Mouse (Mus musculus) hindlimb bud, embryonic 11.5 days (tissue): ENCODE results near the gene Avpr1b.
"Not testable (repeated sequence)": the region's sequence is repeated elsewhere in the genome, so short reads cannot be mapped to it uniquely, and the experiment has no call there.

Experiments used
- DNase-seq: peaks from one replicate; pipeline ENCODE4 v3.0.0-alpha.2; 2012; ENCODE audit warnings: low read depth, low spot score; ENCODE audit errors: extremely low spot score

The Avpr1b gene

DNA sequence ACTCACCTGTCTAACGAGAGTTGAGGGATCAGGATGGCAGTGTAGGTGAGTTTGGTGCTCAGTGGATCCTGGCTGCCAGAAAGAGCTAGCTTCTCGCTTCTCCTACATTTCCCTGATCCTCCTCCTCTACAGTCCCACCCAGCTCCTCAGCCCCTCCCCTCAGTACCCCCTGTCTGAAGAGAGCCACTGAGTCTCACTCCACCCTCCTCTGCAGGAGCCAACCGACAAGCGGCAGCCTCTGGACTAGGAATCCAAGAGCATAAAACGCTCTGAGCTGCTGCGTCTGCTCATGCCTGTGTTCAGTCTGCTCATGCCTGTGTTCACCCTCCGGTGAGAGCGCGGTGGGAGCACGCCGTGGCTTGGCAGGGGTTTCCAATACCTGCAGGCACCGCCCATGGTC, at the start of gene Avpr1b:
Gene Avpr1b (plus strand): TSS at position 335 of the 400 bp plus-strand sequence.
- no peak for DNase-seq

DNA sequence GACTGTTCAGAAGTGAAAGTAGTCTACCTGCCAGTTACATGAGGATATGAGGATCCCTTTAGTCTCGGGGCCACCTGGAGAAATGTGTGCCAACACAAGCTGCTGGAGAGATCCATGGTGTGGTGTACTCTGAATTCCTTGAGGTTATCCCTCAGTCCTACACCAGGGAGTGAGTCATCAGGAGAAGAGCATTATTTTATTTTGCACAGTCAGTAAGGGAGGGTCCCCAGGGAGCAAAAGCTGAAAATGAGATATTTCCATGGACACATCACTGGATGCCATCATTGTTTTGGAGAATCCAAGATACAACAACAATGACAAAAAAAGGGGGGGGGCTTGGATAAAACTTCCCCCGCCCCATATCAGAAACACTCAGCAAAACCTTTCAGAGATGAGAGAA, 47.1 kb upstream of the Avpr1b start:
- DNase-seq, result no peak

DNA sequence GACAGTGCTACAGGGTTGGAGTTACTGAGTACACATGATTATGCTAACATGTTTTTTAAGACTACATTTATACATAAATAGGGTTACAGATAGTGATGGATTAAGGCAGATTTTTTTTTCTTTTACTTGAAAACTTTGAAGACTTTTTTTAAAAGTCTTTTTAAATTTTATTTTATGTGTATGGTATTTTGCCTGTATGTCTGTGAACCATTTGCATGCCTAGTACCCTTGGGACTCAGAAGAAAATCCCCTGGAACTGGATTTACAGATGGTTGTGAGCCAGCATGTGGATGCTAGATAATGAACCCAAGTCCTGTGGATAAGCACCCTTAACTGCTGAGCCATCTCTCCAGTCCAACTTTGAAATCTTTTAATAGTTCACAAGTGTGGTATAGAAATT, 45.6 kb upstream of the Avpr1b start:
- no peak for DNase-seq

DNA sequence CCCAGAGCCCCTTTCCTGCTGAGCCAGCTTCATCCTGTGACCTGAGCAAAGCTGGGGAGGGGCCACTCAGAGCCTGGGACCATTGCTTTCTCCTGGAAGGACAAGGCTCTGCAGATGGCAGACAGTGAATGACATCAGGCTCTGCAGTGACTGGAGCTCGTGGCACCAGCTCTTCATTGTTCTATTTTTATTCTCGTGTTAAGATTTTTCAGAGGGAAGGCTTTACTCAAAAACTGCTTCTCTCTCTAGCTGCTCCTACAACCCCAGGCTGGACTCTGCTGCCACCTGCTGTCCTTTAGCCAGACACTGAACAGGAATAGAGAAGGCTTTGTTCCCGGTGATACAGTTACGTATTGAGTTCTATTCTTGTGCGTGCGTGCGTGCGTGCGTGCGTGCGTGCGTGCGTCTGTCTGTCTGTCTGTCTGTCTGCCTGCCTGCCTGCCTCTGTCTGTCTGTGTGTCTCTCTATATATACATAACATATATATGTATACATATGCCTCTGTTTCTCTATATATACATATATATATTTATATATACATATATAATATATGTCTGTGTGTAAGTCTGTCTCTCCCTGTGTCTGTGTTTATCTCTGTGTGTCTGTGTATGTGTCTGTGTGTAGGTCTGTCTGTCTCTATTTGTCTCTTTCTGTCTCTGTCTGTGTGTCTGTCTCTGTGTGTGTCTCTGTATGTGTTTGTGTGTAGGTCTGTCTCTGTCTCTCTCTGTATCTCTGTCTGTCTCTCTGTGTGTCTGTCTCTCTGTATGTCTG, 43.8 kb upstream of the Avpr1b start:
- DNase-seq, result peak; percentile 77

DNA sequence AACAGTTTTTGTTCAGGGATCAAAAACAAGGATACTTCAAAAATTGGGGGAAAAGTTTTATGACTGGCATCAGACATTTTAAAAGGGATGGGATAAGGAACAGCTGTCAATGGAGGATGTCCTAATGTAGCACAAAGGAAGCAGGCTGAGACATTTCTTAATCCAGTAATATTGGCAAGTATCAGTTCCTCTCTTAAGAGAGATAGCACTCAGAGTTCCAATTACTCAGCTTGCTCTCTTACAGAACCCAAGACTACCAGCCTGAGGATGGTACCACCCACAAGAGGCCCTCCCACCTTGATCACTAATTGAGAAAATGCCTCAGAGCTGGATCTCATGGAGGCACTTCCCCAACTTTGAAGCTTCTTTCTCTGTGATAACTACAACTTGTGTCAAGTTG, 38.5 kb upstream of the Avpr1b start:
- no peak for DNase-seq

DNA sequence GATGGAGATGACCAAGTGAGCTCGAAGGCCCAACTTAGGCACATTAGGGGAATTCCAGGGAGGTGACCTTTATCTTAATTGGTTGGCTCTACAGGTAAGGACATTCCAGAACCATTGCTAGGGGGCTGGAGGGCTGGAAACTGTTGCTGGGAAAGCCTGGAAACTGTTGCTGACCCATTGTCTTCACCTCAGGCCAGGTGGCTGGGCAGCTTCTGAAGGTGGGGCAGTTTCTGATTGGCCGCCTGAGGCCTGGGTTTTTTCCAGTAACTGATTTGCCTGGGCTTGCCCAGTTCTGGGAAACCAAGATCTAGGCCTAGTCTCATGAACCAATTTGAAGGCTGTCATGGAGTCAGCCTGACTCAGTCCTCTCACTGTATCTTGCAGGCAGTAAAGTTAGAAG, 37.0 kb upstream of the Avpr1b start:
- no peak for DNase-seq

DNA sequence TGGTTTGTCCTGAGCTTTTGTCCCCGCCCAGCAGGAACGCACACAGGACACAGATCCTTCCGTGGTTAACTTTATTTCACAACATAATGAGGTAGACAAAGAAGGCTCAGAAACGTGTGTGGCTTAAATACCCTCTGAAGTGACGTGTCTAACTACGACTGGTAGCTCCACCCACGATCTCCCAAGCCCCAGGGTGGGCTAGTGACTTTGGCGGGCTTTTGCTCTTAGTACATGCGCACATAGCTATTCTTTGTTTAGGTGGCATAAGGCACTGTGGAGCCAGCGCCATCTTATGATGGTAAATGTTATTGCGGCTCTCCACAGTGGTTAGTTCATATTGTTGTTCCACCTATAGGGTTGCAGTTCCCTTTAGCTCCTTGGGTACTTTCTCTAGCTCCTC, 33.0 kb upstream of the Avpr1b start:
- DNase-seq, result not testable (repeated sequence)

DNA sequence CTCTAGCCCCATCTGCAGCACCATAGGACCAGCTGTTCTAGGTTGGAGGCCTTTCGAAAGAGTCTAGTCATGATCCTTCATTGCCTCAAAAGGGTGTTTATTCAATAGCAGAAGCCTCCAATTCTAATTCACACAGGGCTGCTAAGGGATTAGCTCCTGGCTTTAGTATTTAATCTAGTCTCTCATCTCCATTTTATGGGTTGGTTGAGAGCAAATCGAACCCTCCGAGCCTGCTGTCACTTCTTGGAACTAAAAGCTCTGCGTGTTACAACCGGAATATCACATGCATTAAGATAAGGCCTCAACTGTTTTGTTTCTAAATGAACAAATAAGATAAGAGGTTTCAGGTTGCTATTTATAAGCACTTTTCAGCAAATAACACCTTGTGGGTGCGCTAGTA, 29.3 kb upstream of the Avpr1b start:
- DNase-seq, result no peak

DNA sequence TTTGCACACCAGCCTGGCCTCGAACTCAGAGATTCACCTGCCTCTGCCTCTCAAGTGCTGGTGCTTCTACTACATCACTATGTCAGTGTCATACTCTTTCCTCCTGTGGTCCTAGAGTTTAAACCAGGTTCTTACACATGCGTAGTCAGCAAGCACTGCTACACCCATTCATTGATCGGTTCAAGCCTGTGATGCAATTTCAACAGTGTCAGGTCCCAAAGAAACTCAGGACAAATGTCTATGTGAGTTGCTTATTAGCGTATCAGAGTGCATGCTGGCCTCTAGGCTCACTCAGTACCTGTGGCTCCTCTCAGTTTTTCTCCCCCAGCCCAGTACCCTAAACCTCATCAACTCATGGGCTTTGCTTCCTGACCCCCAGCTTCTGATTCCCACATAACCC, 28.6 kb upstream of the Avpr1b start:
- no peak for DNase-seq

DNA sequence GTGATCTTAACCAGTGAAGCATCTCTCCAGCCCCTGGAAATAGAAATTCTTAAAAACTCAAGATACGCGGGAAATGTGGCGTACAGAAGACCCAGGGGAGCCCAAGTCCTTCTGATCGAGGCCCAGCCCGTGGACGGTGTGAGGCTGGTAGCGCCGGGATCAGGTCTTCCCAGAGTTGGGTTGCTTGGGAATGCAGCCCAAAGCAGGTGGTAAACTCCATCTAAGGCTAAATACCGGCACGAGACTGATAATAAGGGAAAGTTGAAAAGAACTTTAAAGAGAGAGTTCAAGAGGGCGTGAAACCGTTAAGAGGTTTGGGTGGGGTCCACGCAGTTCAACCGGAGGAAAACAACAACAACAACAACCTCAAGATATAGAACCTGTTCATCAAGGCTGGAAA, 25.3 kb upstream of the Avpr1b start:
- DNase-seq, result peak; percentile 83

DNA sequence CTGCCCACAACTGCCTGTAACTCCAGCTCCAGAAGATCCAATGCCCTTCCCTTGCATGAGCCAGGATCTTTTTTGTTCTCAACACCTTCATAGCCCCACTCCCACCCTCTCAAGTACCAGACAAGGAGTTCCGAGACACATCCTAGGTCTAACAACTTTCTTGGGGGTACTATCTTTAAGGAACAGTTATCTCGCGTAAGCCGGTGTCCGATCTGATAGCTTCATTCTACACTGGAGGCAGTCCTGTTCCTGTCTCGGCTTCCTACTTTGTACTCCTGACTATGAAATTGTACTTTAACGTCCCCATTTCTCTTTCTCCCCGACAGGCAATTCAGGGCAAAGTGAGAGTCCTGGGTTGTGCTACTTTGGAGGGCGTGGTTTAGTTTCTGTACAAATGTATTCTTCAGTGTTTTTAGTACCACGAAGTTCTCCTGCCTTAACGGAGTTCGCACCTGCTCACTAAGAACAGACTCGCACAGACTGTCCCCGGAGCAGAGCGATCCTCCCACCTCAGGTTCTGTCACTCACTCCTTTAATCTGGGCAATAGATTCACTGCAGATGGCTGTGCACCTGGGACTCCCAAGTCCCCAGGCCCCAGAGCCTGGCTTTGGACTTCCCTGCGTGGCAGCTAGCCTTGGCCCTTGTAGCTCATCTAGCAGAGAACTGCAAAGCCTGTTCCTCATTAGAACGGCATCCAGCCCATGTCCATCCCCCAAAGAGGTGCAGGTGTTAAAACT, 19.9 kb upstream of the Avpr1b start:
- DNase-seq, result no peak

DNA sequence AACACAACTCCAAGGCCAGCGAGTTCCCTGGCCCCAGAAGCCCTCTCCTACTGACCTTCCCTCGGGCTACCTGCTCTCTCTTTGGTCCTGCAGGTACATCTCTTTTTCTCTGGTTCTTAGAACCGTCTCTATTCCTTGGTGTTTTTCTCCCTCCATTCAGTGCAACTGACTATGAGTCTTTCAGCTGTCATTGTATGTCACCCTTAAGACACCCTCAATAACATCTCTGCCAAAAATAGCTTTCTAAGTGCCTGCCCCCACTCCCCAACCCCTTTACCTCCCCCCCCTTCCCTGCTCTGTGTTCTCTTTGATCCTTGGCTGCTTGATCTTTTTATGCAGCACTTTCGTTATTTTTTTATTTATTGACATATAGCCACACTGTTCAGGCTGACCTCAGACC, 18.6 kb upstream of the Avpr1b start:
- DNase-seq, result no peak

DNA sequence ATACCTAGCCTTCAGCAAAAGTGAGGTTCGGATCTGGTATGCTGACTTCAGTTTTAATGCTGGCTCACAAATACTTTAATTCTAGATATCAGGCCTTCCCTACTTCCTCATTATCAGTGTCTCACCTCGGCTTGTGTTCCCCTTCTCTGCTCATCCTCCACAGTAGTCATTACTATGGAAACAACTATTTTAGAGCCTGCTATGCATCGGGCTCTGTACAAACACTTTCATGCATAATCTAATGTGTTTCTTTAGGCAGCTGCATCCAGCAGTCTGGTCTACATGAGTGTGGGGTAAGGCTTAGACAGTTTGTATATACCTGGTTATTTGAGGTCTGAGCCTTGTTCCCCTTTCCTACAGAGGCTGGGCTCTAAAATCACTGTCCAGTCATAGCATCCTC, 15.4 kb upstream of the Avpr1b start:
- DNase-seq, result no peak

DNA sequence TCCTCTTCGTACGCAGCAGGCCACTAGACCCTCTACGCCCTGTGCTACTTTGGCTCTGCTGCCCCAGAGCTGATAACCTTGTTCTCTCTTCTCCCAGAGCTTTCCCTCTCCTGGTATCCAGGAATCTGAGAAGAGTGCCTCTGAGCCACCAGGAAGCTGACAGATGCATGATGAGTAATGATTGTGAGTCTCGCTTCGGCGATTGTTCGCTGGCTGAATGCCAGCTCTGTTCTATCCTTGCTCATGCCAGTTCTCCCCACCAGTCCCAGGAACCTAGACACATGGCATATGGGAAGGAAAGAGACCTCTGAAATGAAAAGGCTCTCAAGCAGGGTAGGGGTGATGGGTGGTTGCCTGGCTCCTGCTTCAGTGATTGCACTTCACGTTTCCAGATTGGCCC, 12.2 kb upstream of the Avpr1b start:
- no peak for DNase-seq

DNA sequence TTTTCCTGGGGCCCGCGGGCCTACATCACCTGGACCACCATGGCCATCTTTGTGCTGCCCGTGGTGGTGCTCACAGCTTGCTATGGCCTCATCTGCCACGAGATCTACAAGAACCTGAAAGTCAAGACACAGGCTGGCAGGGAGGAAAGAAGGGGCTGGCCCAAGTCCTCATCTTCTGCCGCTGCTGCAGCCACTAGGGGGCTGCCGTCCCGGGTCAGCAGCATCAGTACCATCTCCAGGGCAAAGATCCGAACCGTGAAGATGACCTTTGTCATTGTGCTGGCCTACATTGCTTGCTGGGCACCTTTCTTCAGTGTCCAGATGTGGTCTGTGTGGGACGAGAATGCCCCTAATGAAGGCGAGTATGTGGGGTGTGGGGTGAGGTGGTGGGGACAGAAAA, 1.3 kb downstream of the Avpr1b start:
- DNase-seq, result no peak

DNA sequence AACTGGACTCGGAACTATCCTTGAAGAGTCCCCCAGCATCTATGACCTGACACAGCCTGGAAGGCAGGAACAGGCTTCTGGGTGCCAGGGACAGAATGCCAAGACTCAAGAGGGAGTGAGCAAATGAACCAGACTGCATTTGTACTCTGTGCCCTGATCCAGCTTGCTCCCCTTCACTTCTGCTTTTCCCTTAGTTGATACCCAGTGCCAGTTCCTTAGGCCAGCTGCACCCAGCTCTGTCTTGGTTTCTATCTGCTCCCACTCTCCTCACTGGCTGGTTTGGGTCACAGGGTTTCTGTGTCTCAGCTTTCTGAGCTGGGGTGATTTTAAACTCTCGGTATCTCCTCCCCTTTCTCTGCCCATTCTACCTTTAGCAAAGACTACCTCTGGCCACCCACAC, 7.7 kb downstream of the Avpr1b start:
- no peak for DNase-seq

DNA sequence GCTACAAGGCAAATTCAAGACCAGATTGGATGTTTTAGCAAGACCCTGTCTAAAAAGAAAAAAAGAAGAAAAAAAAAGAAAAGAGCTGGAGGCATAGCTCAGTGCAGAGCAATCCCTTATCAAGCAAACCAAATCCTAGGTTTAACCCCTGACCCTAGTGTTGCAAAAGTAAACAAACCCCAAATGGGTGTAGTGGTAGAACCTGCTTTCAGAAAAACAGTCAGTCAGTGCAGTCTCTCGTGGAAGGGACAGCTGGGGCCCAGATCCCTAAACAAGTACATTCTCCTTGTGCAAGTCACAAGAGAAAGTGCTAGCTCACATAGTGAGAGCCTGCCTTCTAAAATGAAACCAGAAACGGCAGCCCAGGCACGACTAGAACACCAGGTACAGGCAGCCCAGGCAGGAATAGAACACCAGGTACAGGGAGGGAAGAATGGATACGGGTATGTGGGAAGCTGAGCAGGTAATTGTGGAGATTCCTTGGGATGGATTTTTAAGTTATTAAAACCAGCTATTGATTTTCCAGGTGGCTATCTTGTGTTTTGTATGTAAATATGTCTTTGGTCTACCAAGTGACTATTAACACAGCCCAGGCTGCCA, 13.6 kb downstream of the Avpr1b start:
- no peak for DNase-seq

DNA sequence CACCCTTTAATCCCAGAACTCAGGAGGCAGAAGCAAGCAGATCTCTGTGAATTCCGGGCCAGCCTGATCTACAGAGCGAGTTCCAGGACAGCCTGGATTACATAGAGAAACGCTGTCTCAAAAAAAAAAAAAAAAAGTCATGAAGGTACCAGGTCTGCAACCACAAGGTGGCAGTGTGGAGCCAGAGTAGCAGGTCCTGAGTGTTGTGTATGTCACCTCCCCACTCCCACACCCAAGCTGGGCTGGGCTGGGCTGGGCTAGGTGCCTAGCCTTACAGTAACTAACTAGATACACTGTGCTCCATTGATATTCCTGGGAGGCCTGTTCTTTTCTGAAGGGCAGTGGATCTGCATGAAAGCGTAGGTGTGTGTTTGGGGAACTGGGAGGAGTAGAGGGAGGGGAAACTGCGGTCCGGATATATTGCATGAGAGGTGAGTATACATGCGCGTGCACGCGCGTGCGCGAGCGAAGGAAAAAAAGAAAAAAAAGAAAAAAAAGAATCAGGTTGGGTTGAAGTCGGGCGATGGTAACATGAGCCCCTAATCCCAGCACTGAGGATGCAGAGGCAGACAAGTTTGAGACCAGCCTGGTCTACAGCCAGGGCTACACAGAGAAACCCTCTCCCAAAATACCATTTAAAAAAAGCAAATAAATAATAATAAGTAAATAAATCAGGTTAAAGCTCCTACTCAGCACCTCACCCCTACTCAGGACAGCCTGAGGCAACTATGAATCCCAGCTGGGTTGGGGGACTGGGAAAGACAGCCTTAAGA, 14.5 kb downstream of the Avpr1b start:
- DNase-seq, result peak; percentile 64

DNA sequence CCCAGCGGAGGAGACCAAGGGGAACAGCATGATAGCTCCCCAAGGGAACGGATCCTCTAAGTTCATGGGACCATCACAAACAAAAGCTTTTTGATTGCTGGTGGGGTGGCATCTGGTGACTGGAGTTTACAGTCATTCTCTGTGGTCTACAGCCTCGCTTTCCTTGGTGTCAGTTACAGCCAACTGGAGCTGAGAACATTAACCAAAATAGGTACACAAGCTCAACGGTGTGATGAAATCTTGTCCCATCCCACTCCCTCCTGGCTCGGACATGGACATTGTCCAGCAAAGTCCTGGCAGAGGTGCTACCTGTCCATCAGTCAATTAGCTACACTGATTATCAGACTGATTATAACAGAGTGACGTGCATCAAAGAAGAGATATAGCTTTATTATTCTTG, 15.6 kb downstream of the Avpr1b start:
- no peak for DNase-seq

DNA sequence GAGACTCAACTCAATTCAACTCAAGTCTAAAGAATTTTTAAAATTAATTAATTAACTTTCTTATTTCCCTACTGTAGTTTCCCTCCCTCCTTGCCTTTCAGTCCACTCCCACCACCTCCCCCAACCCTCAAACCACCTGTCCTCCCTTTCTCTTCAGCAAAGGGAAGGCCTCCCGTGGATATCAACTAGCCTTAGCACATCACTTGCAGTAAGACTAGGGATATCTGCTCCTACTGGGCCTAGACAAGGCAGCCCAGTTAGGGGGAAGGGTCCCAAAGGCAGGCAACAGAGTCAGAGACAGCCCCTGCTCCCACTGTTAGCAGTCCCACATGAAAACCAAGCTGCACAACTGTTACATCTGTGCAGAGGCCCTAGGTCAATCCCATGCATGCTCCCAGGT, 17.1 kb downstream of the Avpr1b start:
- no peak for DNase-seq

DNA sequence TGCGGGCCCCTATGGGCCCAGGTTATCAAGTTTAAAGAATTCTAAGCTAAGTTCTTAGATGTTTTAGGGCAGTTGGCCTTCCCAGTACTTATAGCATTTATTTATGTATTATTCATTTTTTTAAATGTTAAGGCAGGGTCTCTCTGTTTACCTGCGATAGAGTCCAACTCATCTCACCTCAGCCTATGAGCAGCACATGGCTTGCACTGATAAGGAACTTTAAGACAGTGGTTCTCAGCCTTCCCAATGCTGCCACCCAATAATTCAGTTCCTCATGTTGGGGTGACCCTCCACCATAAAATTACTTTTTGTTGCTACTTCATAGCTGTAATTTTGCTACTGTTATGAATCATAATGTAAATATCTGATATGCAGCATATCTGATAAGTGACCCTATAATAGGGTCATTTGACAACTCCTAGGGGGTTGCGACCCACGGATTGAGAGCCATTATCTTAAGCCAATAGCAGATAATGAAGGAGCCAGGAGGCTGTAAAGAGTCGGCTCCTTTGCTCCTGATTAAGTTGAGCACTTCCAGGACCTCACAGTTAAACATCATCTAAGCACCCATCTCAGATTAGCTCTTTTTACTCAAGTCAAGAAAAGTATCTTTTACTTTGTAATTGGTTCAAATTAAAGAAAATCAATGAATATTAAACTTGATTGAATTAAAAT, 17.6 kb downstream of the Avpr1b start:
- DNase-seq, result no peak
